In the genomic region with DNA sequence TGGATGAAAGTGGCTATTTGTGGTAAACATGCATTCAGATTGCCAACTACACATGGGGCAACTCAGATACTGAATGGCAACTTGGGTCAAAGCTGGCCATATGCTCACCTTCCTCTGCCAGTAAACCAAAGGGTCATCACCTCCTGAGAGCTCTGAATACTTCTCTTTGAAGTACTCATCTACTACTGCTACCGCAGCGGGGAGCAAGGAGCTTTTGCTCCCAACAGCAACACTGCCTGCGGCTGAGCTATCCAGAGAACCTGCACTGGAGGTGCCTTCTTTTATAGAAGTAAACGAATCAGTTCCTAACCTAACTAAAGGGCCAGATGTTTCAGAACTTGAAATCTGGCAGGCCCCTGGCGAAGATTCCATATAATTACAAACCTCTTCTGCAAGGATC, we compare ENCODE assay signal across 18 mouse cellular contexts. TPM values are rescaled to one million over a fixed set of nuclear protein-coding genes. Genes with fewer than 3 reads are reported as not detected.
DNase-seq lines count a peak whose midpoint lies in the region; ATAC-seq and TF ChIP-seq lines count a peak whose summit lies in the region.
"Had no signal": no experiment of that assay in that cellular context is flagged by ENCODE, and none has a peak within 500 bp of the region (broad histone marks: within the 10 kb centered on the region; RNA-seq: fewer than 3 reads in every experiment).

No protein-coding gene starts in this region.

- intact Hi-C loops in gastrocnemius, adult 2 months (cut with DNase I) = no loop called here

- no peaks in the 10 kb centered on the region for H3K27me3 ChIP-seq in kidney, postnatal 0 days (ENCODE audit: insufficient read depth, low read length)
- H3K27me3 ChIP-seq in CH12.LX (replicated peaks) = no peaks in the 10 kb centered on the region
- no peaks in the 10 kb centered on the region for H3K27me3 ChIP-seq in embryonic facial prominence, embryonic 15.5 days

- no peak for ATAC-seq in kidney, postnatal 0 days (replicated peaks; ENCODE audit: low FRiP score, low read depth)
- ATAC-seq in embryonic facial prominence, embryonic 15.5 days (ENCODE audit: insufficient number of reproducible peaks, low FRiP score, low TSS enrichment, low read depth) = no peak
- ATAC-seq: forebrain, embryonic 16.5 days; inflammation-experienced regulatory T-cells, adult 6 months; midbrain, embryonic 16.5 days had no signal

- WGBS in kidney, postnatal 0 days = 31% methylated on average over 5 of the region's 5 CpGs
- 60% methylated on average over 5 of the region's 5 CpGs for WGBS in embryonic facial prominence, embryonic 15.5 days

- no peaks in the 10 kb centered on the region for H3K9me3 ChIP-seq in kidney, postnatal 0 days (replicated peaks; ENCODE audit: low read length)
- no peaks in the 10 kb centered on the region for H3K9me3 ChIP-seq in CH12.LX (replicated peaks; ENCODE audit: low read length)
- H3K9me3 ChIP-seq in embryonic facial prominence, embryonic 15.5 days (replicated peaks) = no peaks in the 10 kb centered on the region

- peak overlapping the region; percentile 4; the same call in 1 of the 2 replicates for H3K4me2 ChIP-seq in kidney, postnatal 0 days (ENCODE audit: low read length)
- H3K4me2 ChIP-seq in CH12.LX (ENCODE audit: insufficient read depth, low read depth, poor library complexity, severe bottlenecking) = peak overlapping the region; percentile 69; the same call in 1 of the 2 replicates
- 0 out of 2 replicates have a peak overlapping the region, but pooled peaks have one; percentile 4 for H3K4me2 ChIP-seq in embryonic facial prominence, embryonic 15.5 days (replicated peaks)

- peak overlapping the region; percentile 94 for H3K4me3 ChIP-seq in gastrocnemius, adult 2 months
- H3K4me3 ChIP-seq in kidney, postnatal 0 days (replicated peaks; ENCODE audit: low read depth, low read length) = no peak overlapping the region
- H3K4me3 ChIP-seq in CH12.LX (replicated peaks in 1 of 3; ENCODE audit: low read depth in 2 of 3, low read length in 2 of 3, poor library complexity in 1 of 3) = no peak overlapping the region
- H3K4me3 ChIP-seq in embryonic facial prominence, embryonic 15.5 days (replicated peaks) = no peak overlapping the region

- peaks cover 15% of the 10 kb centered on the region; the same call in 1 of the 2 replicates for H3K36me3 ChIP-seq in kidney, postnatal 0 days (ENCODE audit: insufficient read depth, low read length)
- H3K36me3 ChIP-seq in CH12.LX (replicated peaks in 1 of 2; ENCODE audit: control insufficient read depth in 1 of 2, insufficient read depth in 1 of 2, low read length in 1 of 2) = peaks cover 28 to 64% of the 10 kb centered on the region in 2 experiments
- peaks cover 26% of the 10 kb centered on the region; the same call in 1 of the 2 replicates for H3K36me3 ChIP-seq in embryonic facial prominence, embryonic 15.5 days

- H3K27ac ChIP-seq in gastrocnemius, adult 2 months = peak overlapping the region; percentile 55
- no peak overlapping the region for H3K27ac ChIP-seq in kidney, postnatal 0 days
- H3K27ac ChIP-seq in CH12.LX (ENCODE audit: insufficient read depth, low read depth) = no peak overlapping the region
- 0 out of 2 replicates have a peak overlapping the region, but pooled peaks have one; percentile 19 for H3K27ac ChIP-seq in embryonic facial prominence, embryonic 15.5 days (replicated peaks)
- H3K27ac ChIP-seq: macrophage had no signal

- H3K9ac ChIP-seq in kidney, postnatal 0 days (ENCODE audit: low read depth, low read length) = no peak overlapping the region
- H3K9ac ChIP-seq in CH12.LX (ENCODE audit: insufficient read depth, low read depth) = peak overlapping the region; percentile 30; the same call in 1 of the 2 replicates
- H3K9ac ChIP-seq in embryonic facial prominence, embryonic 15.5 days = no peak overlapping the region

- no peak for TF ChIP-seq RAD21 in CH12.LX (IDR thresholded peaks at IDR 0.05; ENCODE audit: low read depth, low read length)

- in situ Hi-C loops in CH12.LX (cut with MboI; ENCODE audit: low pct_ligation_motif_present, low pct_unique_long_range_greater_than_20kb, low sequenced_read_pairs) = no loop called here

- peaks cover 79% of the 10 kb centered on the region for H3K79me2 ChIP-seq in CH12.LX (replicated peaks; ENCODE audit: control insufficient read depth, extremely low read depth, insufficient read depth, poor library complexity, severe bottlenecking)

- no peak for TF ChIP-seq POLR2A in CH12.LX (IDR thresholded peaks at IDR 0.05; ENCODE audit: low read depth, low read length)

- DNase-seq in gastrocnemius, adult 2 months = no peak
- DNase-seq in gastrocnemius, postnatal 4 days (ENCODE audit: low spot score in 2 of 2) = no peak
- no peak for DNase-seq in kidney, postnatal 0 days (ENCODE audit: low spot score)
- DNase-seq in kidney, postnatal 36 days = no peak
- no peak for DNase-seq in CH12.LX (ENCODE audit: extremely low read depth)
- DNase-seq in thymus, postnatal 25 days = no peak
- no peak for DNase-seq in gastrocnemius, postnatal 25 days
- DNase-seq: adrenal gland, postnatal 25 days; gastrocnemius, postnatal 10 days; heart, postnatal 14 days; kidney, postnatal 4 days; liver; spleen, adult 18-20 months had no signal

- peaks cover 34% of the 10 kb centered on the region; the same call in 1 of the 2 replicates for H3K4me1 ChIP-seq in kidney, postnatal 0 days (replicated peaks; ENCODE audit: insufficient read depth, low read length)
- peaks cover 10 to 60% of the 10 kb centered on the region in 2 experiments for H3K4me1 ChIP-seq in CH12.LX (ENCODE audit: control insufficient read depth in 1 of 2, insufficient read depth in 2 of 2)
- H3K4me1 ChIP-seq in embryonic facial prominence, embryonic 15.5 days = peaks cover 38% of the 10 kb centered on the region

- no peak for TF ChIP-seq EP300 in CH12.LX (IDR thresholded peaks at IDR 0.05; ENCODE audit: low read length)

- no peak for TF ChIP-seq CTCF in gastrocnemius, adult 2 months (IDR thresholded peaks at IDR 0.05)
- TF ChIP-seq CTCF in kidney, postnatal 0 days (IDR thresholded peaks at IDR 0.05; ENCODE audit: low read depth) = no peak
- TF ChIP-seq CTCF in CH12.LX (conservative IDR thresholded peaks at IDR 0.05 in 1 of 2, IDR thresholded peaks at IDR 0.05 in 1 of 2; ENCODE audit: low read depth in 2 of 2, low read length in 2 of 2) = no peak

- dilution Hi-C loops in CH12.LX (cut with MboI; ENCODE audit: extremely low pct_ligation_motif_present, extremely low pct_unique_long_range_greater_than_20kb, low sequenced_read_pairs) = no loop called here

TF ChIP-seq in CH12.LX, 34 proteins besides CTCF, POLR2A, EP300 and RAD21 (continues in another document):
- no peak for TF ChIP-seq CHD1 (IDR thresholded peaks at IDR 0.05; ENCODE audit: low read depth, low read length)
- no peak for TF ChIP-seq ZNF384 (IDR thresholded peaks at IDR 0.05; ENCODE audit: low read depth, low read length)
- no peak for TF ChIP-seq NELFE (IDR thresholded peaks at IDR 0.05; ENCODE audit: low read depth, low read length)
- TF ChIP-seq MAX (IDR thresholded peaks at IDR 0.05; ENCODE audit: low read length) = no peak
- no peak for TF ChIP-seq TCF12 (IDR thresholded peaks at IDR 0.05; ENCODE audit: low read depth, low read length)
- no peak for TF ChIP-seq IRF4 (IDR thresholded peaks at IDR 0.05; ENCODE audit: low read depth, low read length)
- TF ChIP-seq USF2 (conservative IDR thresholded peaks at IDR 0.05; ENCODE audit: low read depth, low read length) = no peak
- no peak for TF ChIP-seq SIN3A (IDR thresholded peaks at IDR 0.05; ENCODE audit: low read length)
- TF ChIP-seq ZMIZ1 (IDR thresholded peaks at IDR 0.05; ENCODE audit: low read depth, low read length) = no peak
- TF ChIP-seq HCFC1 (IDR thresholded peaks at IDR 0.05; ENCODE audit: low read depth, low read length) = no peak
- TF ChIP-seq TBP (conservative IDR thresholded peaks at IDR 0.05; ENCODE audit: low read depth, low read length) = no peak
- no peak for TF ChIP-seq KAT2A (IDR thresholded peaks at IDR 0.05; ENCODE audit: insufficient replicate concordance, low read length)

RNA-seq across cellular contexts. Expression of gene Zbed6, which starts 3.9 kb away (rescaled TPM):
- total RNA-seq in gastrocnemius, adult 2 months (2021) = 10 to 100 TPM in 1 of 2 experiments, 1 to 10 TPM in 1; 7.3 to 11.7 TPM
- 10 to 100 TPM; 25.1 to 25.5 TPM for total RNA-seq in gastrocnemius, postnatal 4 days (2021)
- polyA plus RNA-seq in kidney, postnatal 0 days (2015; fragmentation: Nextera tagmentation; extraction: Ambion mirVana) = not detected in 2 replicates
- total RNA-seq in CH12.LX (2012; rRNA removed) = 4.4 and 5.3 TPM in 2 replicates
- 1.6 and 1.7 TPM in 2 replicates for total RNA-seq in CH12.LX (2014; rRNA removed)
- 2.9 and 3.7 TPM in 2 replicates for polyA plus RNA-seq in CH12.LX (2012; ENCODE audit: insufficient read length, low read depth)
- not detected in 2 replicates for polyA plus RNA-seq in embryonic facial prominence, embryonic 15.5 days (2015; fragmentation: Nextera tagmentation; extraction: Ambion mirVana)
- 1 to 10 TPM; 6.1 to 8.9 TPM for total RNA-seq in gastrocnemius, postnatal 25 days (2021)
- polyA plus RNA-seq: forebrain, embryonic 16.5 days; inflammation-experienced regulatory T-cells, adult 6 months; midbrain, embryonic 16.5 days had no signal

RNA-seq across cellular contexts. Expression of gene Gm38394, which starts 4.3 kb away (rescaled TPM):
- total RNA-seq in gastrocnemius, adult 2 months (2021) = 10 to 100 TPM; 29.8 to 32.2 TPM
- 10 to 100 TPM; 49.2 to 59.8 TPM for total RNA-seq in gastrocnemius, postnatal 4 days (2021)
- polyA plus RNA-seq in kidney, postnatal 0 days (2015; fragmentation: Nextera tagmentation; extraction: Ambion mirVana) = 3.5 and 3.8 TPM in 2 replicates
- total RNA-seq in CH12.LX (2012; rRNA removed) = 4.0 and 4.7 TPM in 2 replicates
- total RNA-seq in CH12.LX (2014; rRNA removed) = 2.7 and 2.8 TPM in 2 replicates
- 6.3 and 8.2 TPM in 2 replicates for polyA plus RNA-seq in CH12.LX (2012; ENCODE audit: insufficient read length, low read depth)
- 5.5 and 6.6 TPM in 2 replicates for polyA plus RNA-seq in embryonic facial prominence, embryonic 15.5 days (2015; fragmentation: Nextera tagmentation; extraction: Ambion mirVana)
- 10 to 100 TPM; 22.2 to 28.3 TPM for total RNA-seq in gastrocnemius, postnatal 25 days (2021)

RNA-seq across cellular contexts. Expression of gene Lax1, which starts 33.1 kb away (rescaled TPM):
- total RNA-seq in gastrocnemius, adult 2 months (2021) = not detected
- total RNA-seq in gastrocnemius, postnatal 4 days (2021) = under 1 TPM; 0.34 to 0.56 TPM
- 0.58 and 0.61 TPM in 2 replicates for polyA plus RNA-seq in kidney, postnatal 0 days (2015; fragmentation: Nextera tagmentation; extraction: Ambion mirVana)
- total RNA-seq in CH12.LX (2012; rRNA removed) (14.9 and 17.9 TPM in 2 replicates), CH12.LX (2014; rRNA removed) (14.2 and 16.1 TPM in 2 replicates)
- 15.0 and 15.6 TPM in 2 replicates for polyA plus RNA-seq in CH12.LX (2012; ENCODE audit: insufficient read length, low read depth)
- 0.45 and 0.53 TPM in 2 replicates for polyA plus RNA-seq in embryonic facial prominence, embryonic 15.5 days (2015; fragmentation: Nextera tagmentation; extraction: Ambion mirVana)
- under 1 TPM in 1 of 2 experiments, not detected in 1; 0.35 TPM for total RNA-seq in gastrocnemius, postnatal 25 days (2021)
- total RNA-seq: adrenal gland, postnatal 25 days had no signal
- polyA plus RNA-seq: forebrain, embryonic 16.5 days; macrophage had no signal

RNA-seq across cellular contexts. Expression of gene Snrpe, which starts 46.7 kb away (rescaled TPM):
- total RNA-seq in gastrocnemius, adult 2 months (2021) = 10 to 100 TPM; 42.9 to 63.3 TPM
- total RNA-seq in gastrocnemius, postnatal 4 days (2021) = 100 to 1,000 TPM; 115 to 123 TPM
- polyA plus RNA-seq in kidney, postnatal 0 days (2015; fragmentation: Nextera tagmentation; extraction: Ambion mirVana) = 591 and 663 TPM in 2 replicates
- total RNA-seq in CH12.LX (2012; rRNA removed) = 405 and 498 TPM in 2 replicates
- 877 and 995 TPM in 2 replicates for total RNA-seq in CH12.LX (2014; rRNA removed)
- 417 and 508 TPM in 2 replicates for polyA plus RNA-seq in CH12.LX (2012; ENCODE audit: insufficient read length, low read depth)
- polyA plus RNA-seq in embryonic facial prominence, embryonic 15.5 days (2015; fragmentation: Nextera tagmentation; extraction: Ambion mirVana) = 524 and 525 TPM in 2 replicates
- total RNA-seq in gastrocnemius, postnatal 25 days (2021) = 10 to 100 TPM; 49.4 to 55.1 TPM

Comparison
In these comparisons a context has a peak if more than half of its experiments do, and no peak if none do; other contexts are left out.
1. H3K27ac ChIP-seq: peak in gastrocnemius, adult 2 months (single experiment) and embryonic facial prominence, embryonic 15.5 days (single experiment); none in kidney, postnatal 0 days (single experiment) and CH12.LX (single experiment).
2. H3K4me2 ChIP-seq: peak in every context shown above with its lines; median percentile 69 in CH12.LX; 4 in kidney, postnatal 0 days; 4 in embryonic facial prominence, embryonic 15.5 days.
3. RNA of gene Gm38394, which starts 4.3 kb away (total RNA-seq): 49.2 to 59.8 TPM in gastrocnemius, postnatal 4 days, 29.8 to 32.2 TPM in gastrocnemius, adult 2 months and 22.2 to 28.3 TPM in gastrocnemius, postnatal 25 days; 2.7 to 4.7 TPM in CH12.LX; every median in the first group is over 4 times any median in the second.
4. RNA of gene Lax1, which starts 33.1 kb away (total RNA-seq): 14.2 to 17.9 TPM in CH12.LX; 0.34 to 0.56 TPM in gastrocnemius, postnatal 4 days, 0.35 TPM in gastrocnemius, postnatal 25 days and not detected in gastrocnemius, adult 2 months; every median in the first group is over 4 times any median in the second.